Mouse (Mus musculus) lung, postnatal 0 days (tissue): Measurements from ENCODE around the gene Wnt8b.

ENCODE experiments used
- CTCF ChIP-seq: IDR thresholded peaks from 2 replicates; pipeline ENCODE4 v1.5.1; 2016; ENCODE audit warnings: antibody characterized with exemption, mild to moderate bottlenecking
- EP300 ChIP-seq: IDR thresholded peaks from 2 replicates; pipeline ENCODE4 v1.6.1; 2016; ENCODE audit warnings: antibody characterized with exemption, mild to moderate bottlenecking, control low read depth

DNA sequence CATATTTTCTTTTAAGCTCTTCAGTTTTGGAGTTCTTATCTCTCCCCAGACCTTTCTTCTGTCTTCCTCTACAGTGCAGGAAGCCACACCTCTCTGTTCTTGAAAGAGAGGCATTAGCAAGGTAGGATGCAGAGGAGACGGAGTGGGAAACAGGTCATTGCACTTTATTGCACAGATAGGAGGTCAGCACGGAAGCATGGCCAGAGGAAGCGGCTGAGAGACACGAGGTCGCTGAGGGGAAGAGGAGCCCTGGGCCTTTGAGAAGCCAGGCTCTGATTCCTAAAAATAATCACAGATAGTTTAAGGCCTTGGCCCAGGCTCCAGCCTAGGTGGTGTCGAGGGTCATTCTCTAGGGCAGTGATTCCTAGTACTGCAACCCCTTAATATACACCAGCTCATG is 22.5 kb downstream of the Wnt8b start:
- no peak for TF ChIP-seq EP300
- no peak for TF ChIP-seq CTCF
